Mouse (Mus musculus): ENCODE results near the gene Mcrip1. TPM values are rescaled to one million over a fixed set of nuclear protein-coding genes. Genes with fewer than 3 reads are reported as not detected.

Mcrip1 gene
- total RNA-seq, 1 experiment from 2014 or later: 26.5 TPM

Other genes starting within 250 kb of the Mcrip1 start
- gene Actg1, start 201.2 kb downstream of the Mcrip1 start, total RNA-seq (2017): 857 and 890 TPM in 2 replicates
- not detected in 2 replicates for gene Fscn2, start 188.2 kb downstream of the Mcrip1 start, total RNA-seq (2017)
- gene Faap100, start 171.0 kb downstream of the Mcrip1 start, total RNA-seq (2017): 6.6 and 18.3 TPM in 2 replicates
- 29.8 and 37.9 TPM in 2 replicates for gene Nploc4, start 112.0 kb downstream of the Mcrip1 start, total RNA-seq (2017)
- not detected in 2 replicates for gene Tspan10, start 107.1 kb downstream of the Mcrip1 start, total RNA-seq (2017)
- not detected in 2 replicates for gene Pde6g, start 96.2 kb downstream of the Mcrip1 start, total RNA-seq (2017)
- gene Oxld1, start 91.7 kb downstream of the Mcrip1 start, total RNA-seq (2017): 6.5 and 13.6 TPM in 2 replicates
- 73.3 and 101 TPM in 2 replicates for gene Ccdc137, start 91.6 kb downstream of the Mcrip1 start, total RNA-seq (2017)
- 7.7 and 9.4 TPM in 2 replicates for gene Arl16, start 82.1 kb downstream of the Mcrip1 start, total RNA-seq (2017)
- 121 and 140 TPM in 2 replicates for gene Mrpl12, start 65.1 kb downstream of the Mcrip1 start, total RNA-seq (2017)
- gene Slc25a10, start 57.9 kb downstream of the Mcrip1 start, total RNA-seq (2017): 8.2 and 12.1 TPM in 2 replicates
- gene Gcgr, start 19.0 kb downstream of the Mcrip1 start, total RNA-seq (2017): not detected in 2 replicates
- not detected in 2 replicates for gene Ppp1r27, start 1.4 kb upstream of the Mcrip1 start, total RNA-seq (2017)
- 494 and 545 TPM in 2 replicates for gene P4hb, start 23.5 kb upstream of the Mcrip1 start, total RNA-seq (2017)
- 148 and 170 TPM in 2 replicates for gene Arhgdia, start 31.9 kb upstream of the Mcrip1 start, total RNA-seq (2017)
- 248 and 287 TPM in 2 replicates for gene Alyref, start 48.6 kb upstream of the Mcrip1 start, total RNA-seq (2017)
- 27.2 and 32.1 TPM in 2 replicates for gene Anapc11, start 48.7 kb upstream of the Mcrip1 start, total RNA-seq (2017)
- gene Npb, start 58.8 kb upstream of the Mcrip1 start, total RNA-seq (2017): not detected in 2 replicates
- gene Pcyt2, start 68.2 kb upstream of the Mcrip1 start, total RNA-seq (2017): 34.5 and 38.6 TPM in 2 replicates
- gene Sirt7, start 75.5 kb upstream of the Mcrip1 start, total RNA-seq (2017): 45.8 and 50.4 TPM in 2 replicates
- 20.3 and 22.1 TPM in 2 replicates for gene Mafg, start 83.9 kb upstream of the Mcrip1 start, total RNA-seq (2017)
- gene Pycr1, start 94.0 kb upstream of the Mcrip1 start, total RNA-seq (2017): 9.9 and 11.7 TPM in 2 replicates
- gene Myadml2, start 98.4 kb upstream of the Mcrip1 start, total RNA-seq (2017): not detected in 2 replicates
- not detected in 2 replicates for gene Notum, start 111.4 kb upstream of the Mcrip1 start, total RNA-seq (2017)
- 31.8 and 44.9 TPM in 2 replicates for gene Aspscr1, start 123.2 kb upstream of the Mcrip1 start, total RNA-seq (2017)
- 81.5 and 113 TPM in 2 replicates for gene Cenpx, start 164.0 kb upstream of the Mcrip1 start, total RNA-seq (2017)
- 30.3 and 30.9 TPM in 2 replicates for gene Lrrc45, start 164.2 kb upstream of the Mcrip1 start, total RNA-seq (2017)
- not detected in 2 replicates for gene Rac3, start 171.7 kb upstream of the Mcrip1 start, total RNA-seq (2017)
- gene Dcxr, start 177.6 kb upstream of the Mcrip1 start, total RNA-seq (2017): 8.4 and 9.5 TPM in 2 replicates
- gene Cbr2, start 182.4 kb upstream of the Mcrip1 start, total RNA-seq (2017): not detected in 2 replicates
- gene Hmga1b, start 213.1 kb upstream of the Mcrip1 start, total RNA-seq (2017): 18.9 and 25.7 TPM in 2 replicates
- 4.8 and 5.6 TPM in 2 replicates for gene Rfng, start 234.5 kb upstream of the Mcrip1 start, total RNA-seq (2017)
- 66.0 and 88.2 TPM in 2 replicates for gene Gps1, start 234.5 kb upstream of the Mcrip1 start, total RNA-seq (2017)
- gene Dus1l, start 246.7 kb upstream of the Mcrip1 start, total RNA-seq (2017): 43.2 and 57.9 TPM in 2 replicates